Mouse (Mus musculus) liver, postnatal 0 days (tissue): ENCODE results near the gene St6galnac1. TPM values are rescaled to one million over a fixed set of nuclear protein-coding genes. Genes with fewer than 3 reads are reported as not detected.

ENCODE experiments used
- ATAC-seq: fragments of 200-750 bp; cut with Nextera tagmentation; 2 replicates; pipeline ENCODE4 v1.8.0; 2017; ENCODE audit warnings: mild to moderate bottlenecking, moderate library complexity
- DNase-seq: peaks from one replicate; pipeline ENCODE4 v3.0.0-alpha.2; 2016
- H3K27ac ChIP-seq: fragments of 300-500 bp; sonication (generic); 2 replicates; pipeline ENCODE4 v1.5.1; 2014; ENCODE audit warnings: antibody characterized with exemption, moderate library complexity, mild to moderate bottlenecking, low read depth
- H3K27me3 ChIP-seq: fragments of 300-500 bp; sonication (generic); 2 replicates; pipeline ENCODE4 v1.6.1; 2014; ENCODE audit warnings: low read length, control low read depth, mixed read lengths; ENCODE audit not compliant: insufficient read depth
- H3K36me3 ChIP-seq: fragments of 300-500 bp; sonication (generic); replicated peaks from 2 replicates; pipeline ENCODE4 v1.6.1; 2014; ENCODE audit warnings: mild to moderate bottlenecking, control low read depth, low read length, moderate library complexity, mixed read lengths; ENCODE audit not compliant: insufficient read depth
- H3K4me1 ChIP-seq: fragments of 300-500 bp; sonication (generic); 2 replicates; pipeline ENCODE4 v1.6.1; 2014; ENCODE audit warnings: antibody characterized with exemption, mild to moderate bottlenecking, control low read depth; ENCODE audit not compliant: insufficient read depth
- H3K4me2 ChIP-seq: fragments of 300-500 bp; sonication (generic); 2 replicates; pipeline ENCODE4 v1.6.1; 2014; ENCODE audit warnings: low read depth, mild to moderate bottlenecking, low read length, moderate library complexity, mixed read lengths
- H3K4me3 ChIP-seq: fragments of 300-500 bp; sonication (generic); 2 replicates; pipeline ENCODE4 v1.5.1; 2014; ENCODE audit warnings: low read depth, low read length
- H3K9ac ChIP-seq: fragments of 300-500 bp; sonication (generic); replicated peaks from 2 replicates; pipeline ENCODE4 v1.6.1; 2014; ENCODE audit warnings: mild to moderate bottlenecking, moderate library complexity
- H3K9me3 ChIP-seq: fragments of 300-500 bp; sonication (generic); 2 replicates; pipeline ENCODE4 v1.6.1; 2016; ENCODE audit warnings: mild to moderate bottlenecking, control low read depth, low read length, mixed read lengths
- CTCF ChIP-seq: sonication (generic); IDR thresholded peaks from 2 replicates; pipeline ENCODE4 v1.5.1; 2016; ENCODE audit warnings: antibody characterized with exemption, low read depth
- EP300 ChIP-seq: IDR thresholded peaks from 2 replicates; pipeline ENCODE4 v1.6.1; 2016; ENCODE audit warnings: antibody characterized with exemption, low read depth, mild to moderate bottlenecking
- WGBS: fragments of 180-500 bp; shearing (Covaris S2); extraction: QIAGEN DNeasy Blood & Tissue Kit; methylation state at CpG from one replicate; pipeline ENCODE4 v1.1.7; 2014; ENCODE audit not compliant: insufficient replicate concordance; 5-methylcytosine and 5-hydroxymethylcytosine counted together
- polyA plus RNA-seq: library from polyadenylated mRNA; unstranded; fragments of >200 nt; fragmentation: Nextera tagmentation; extraction: Ambion mirVana; gene quantifications from 2 replicates; pipeline ENCODE4 v1.2.1, GENCODE M21; 2015

St6galnac1 gene
- polyA plus RNA-seq, 1 experiment from 2014 or later = not detected

- H3K4me2 ChIP-seq = no peak overlapping the region
- TF ChIP-seq EP300 (no peak), CTCF (no peak)
- ATAC-seq (no peak), DNase-seq (no peak)
- WGBS = 88% methylated on average over 5 of the region's 5 CpGs
- no peaks in the 10 kb centered on the region for H3K4me1 ChIP-seq
- H3K4me3 ChIP-seq = no peak overlapping the region
- no peaks in the 10 kb centered on the region for H3K9me3 ChIP-seq
- no peak overlapping the region for H3K27ac ChIP-seq
- no peaks in the 10 kb centered on the region for H3K36me3 ChIP-seq
- no peak overlapping the region for H3K9ac ChIP-seq
- no peaks in the 10 kb centered on the region for H3K27me3 ChIP-seq
Measured at GRCm38 (mm10) chr11:116799364-116799763, 24.1 kb upstream of the St6galnac1 start.

- H3K4me2 ChIP-seq = no peak overlapping the region
- DNase-seq (no peak), ATAC-seq (no peak)
- no peak overlapping the region for H3K4me3 ChIP-seq
- H3K9ac ChIP-seq = no peak overlapping the region
- TF ChIP-seq EP300 (no peak), CTCF (no peak)
- 81% methylated on average over 10 of the region's 10 CpGs for WGBS
- no peaks in the 10 kb centered on the region for H3K27me3 ChIP-seq
- no peaks in the 10 kb centered on the region for H3K9me3 ChIP-seq
- H3K27ac ChIP-seq = no peak overlapping the region
- H3K4me1 ChIP-seq = 0 out of 2 replicates have a peak, but pooled peaks cover 2% of the 10 kb centered on the region
- H3K36me3 ChIP-seq = no peaks in the 10 kb centered on the region
Measured at GRCm38 (mm10) chr11:116784221-116784620, 8.9 kb upstream of the St6galnac1 start.

GRCm38 (mm10) chr11:116782737-116783145 is 7.4 kb upstream of the St6galnac1 start:
- H3K4me1 ChIP-seq = 0 out of 2 replicates have a peak, but pooled peaks cover 2% of the 10 kb centered on the region
- WGBS = 17% methylated on average over 9 of the region's 9 CpGs
- ATAC-seq (peak; percentile 89), DNase-seq (peak; percentile 76)
- peak overlapping the region; percentile 27; the same call in 1 of the 2 replicates for H3K4me3 ChIP-seq
- no peak overlapping the region; the same call in 1 of the 2 replicates for H3K9ac ChIP-seq
- no peaks in the 10 kb centered on the region for H3K27me3 ChIP-seq
- TF ChIP-seq CTCF (peak; percentile 61), EP300 (peak; percentile 67)
- no peaks in the 10 kb centered on the region for H3K9me3 ChIP-seq
- 0 out of 2 replicates have a peak overlapping the region, but pooled peaks have one; percentile 22 for H3K27ac ChIP-seq
- no peaks in the 10 kb centered on the region for H3K36me3 ChIP-seq
- H3K4me2 ChIP-seq = peak overlapping the region; percentile 51

- Histone ChIP-seq H3K9ac (no peak overlapping the region), H3K27ac (no peak overlapping the region), H3K9me3 (no peaks in the 10 kb centered on the region), H3K4me3 (no peak overlapping the region), H3K36me3 (no peaks in the 10 kb centered on the region), H3K27me3 (no peaks in the 10 kb centered on the region), H3K4me2 (no peak overlapping the region), H3K4me1 (no peaks in the 10 kb centered on the region)
- WGBS = 55% methylated on average over 2 of the region's 2 CpGs
- TF ChIP-seq EP300 (no peak), CTCF (no peak)
- DNase-seq (no peak), ATAC-seq (no peak)
Measured at GRCm38 (mm10) chr11:116773205-116773604, 2.1 kb downstream of the St6galnac1 start.

- no peak for TF ChIP-seq EP300
- no peak for TF ChIP-seq CTCF
- H3K9ac ChIP-seq = no peak overlapping the region
- WGBS = 71% methylated on average over 5 of the region's 5 CpGs
- H3K4me2 ChIP-seq = no peak overlapping the region
- no peak overlapping the region for H3K27ac ChIP-seq
- H3K4me3 ChIP-seq = no peak overlapping the region
- no peaks in the 10 kb centered on the region for H3K27me3 ChIP-seq
- H3K4me1 ChIP-seq = no peaks in the 10 kb centered on the region
- no peaks in the 10 kb centered on the region for H3K36me3 ChIP-seq
- no peaks in the 10 kb centered on the region for H3K9me3 ChIP-seq
- ATAC-seq = no peak
- no peak for DNase-seq
Measured at GRCm38 (mm10) chr11:116769873-116770272, 5.4 kb downstream of the St6galnac1 start.

- H3K27me3 ChIP-seq = no peaks in the 10 kb centered on the region
- no peak overlapping the region for H3K4me2 ChIP-seq
- H3K4me3 ChIP-seq = no peak overlapping the region
- no peaks in the 10 kb centered on the region for H3K9me3 ChIP-seq
- H3K36me3 ChIP-seq = no peaks in the 10 kb centered on the region
- no peak overlapping the region for H3K27ac ChIP-seq
- WGBS = 69% methylated on average over 2 of the region's 2 CpGs
- H3K4me1 ChIP-seq = no peaks in the 10 kb centered on the region
- no peak overlapping the region for H3K9ac ChIP-seq
- no peak for DNase-seq
- TF ChIP-seq CTCF = no peak
- no peak for TF ChIP-seq EP300
- ATAC-seq = no peak
Measured at GRCm38 (mm10) chr11:116764946-116765345, 10.4 kb downstream of the St6galnac1 start.

- H3K36me3 ChIP-seq = no peaks in the 10 kb centered on the region
- H3K27ac ChIP-seq = no peak overlapping the region
- no peak for ATAC-seq
- TF ChIP-seq EP300 (no peak), CTCF (no peak)
- no peak overlapping the region for H3K4me2 ChIP-seq
- no peak overlapping the region for H3K9ac ChIP-seq
- H3K27me3 ChIP-seq = no peaks in the 10 kb centered on the region
- 85% methylated on average over 7 of the region's 7 CpGs for WGBS
- H3K4me1 ChIP-seq = no peaks in the 10 kb centered on the region
- no peaks in the 10 kb centered on the region for H3K9me3 ChIP-seq
- no peak overlapping the region for H3K4me3 ChIP-seq
- DNase-seq = no peak
Measured at GRCm38 (mm10) chr11:116764346-116764745, 11.0 kb downstream of the St6galnac1 start.
